Mouse (Mus musculus): ENCODE results near the gene Zfp69.

The Zfp69 gene

GRCm38 (mm10) chr4:120886811-120887210, 64.7 kb downstream of the Zfp69 start:
- DNase-seq (ENCODE audit: low read depth, low spot score): no peak

GRCm38 (mm10) chr4:120886131-120886530, 65.4 kb downstream of the Zfp69 start:
- DNase-seq (ENCODE audit: low read depth, low spot score): no peak

GRCm38 (mm10) chr4:120885208-120886120, 66.0 kb downstream of the Zfp69 start:
- no peak for DNase-seq (ENCODE audit: low read depth, low spot score)

DNA sequence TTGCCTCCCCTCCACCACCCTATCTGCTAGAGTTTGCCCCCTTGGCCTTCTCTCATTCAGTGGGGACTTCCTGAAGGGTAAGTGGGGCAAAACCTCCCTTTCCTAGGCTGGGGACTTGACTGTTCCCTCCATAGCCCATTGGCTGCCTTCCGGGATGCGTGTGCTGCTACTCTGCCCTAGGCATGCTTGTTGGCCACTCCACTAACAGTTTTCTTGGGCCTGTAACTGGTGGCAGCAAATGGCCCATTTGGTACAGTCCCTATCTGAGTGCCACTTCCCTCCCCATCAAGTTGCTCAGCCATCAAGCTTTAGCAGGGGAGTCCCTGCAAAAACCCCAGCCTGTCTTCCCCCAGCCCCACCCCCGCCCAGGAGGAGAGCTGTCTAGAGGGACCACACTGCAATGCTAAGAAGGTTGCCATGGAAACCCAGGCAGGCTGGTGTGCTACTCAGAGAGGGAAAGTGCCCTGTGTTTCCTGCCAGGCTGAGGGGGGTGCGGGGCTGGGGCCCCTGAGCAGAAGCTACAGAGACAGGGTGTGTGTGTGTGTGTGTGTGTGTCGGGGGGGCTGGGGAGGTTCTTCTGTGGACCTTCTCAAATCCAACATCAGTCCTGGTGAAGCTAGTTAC, 69.4 kb downstream of the Zfp69 start:
- DNase-seq (ENCODE audit: low read depth, low spot score): peak; percentile 72

DNA sequence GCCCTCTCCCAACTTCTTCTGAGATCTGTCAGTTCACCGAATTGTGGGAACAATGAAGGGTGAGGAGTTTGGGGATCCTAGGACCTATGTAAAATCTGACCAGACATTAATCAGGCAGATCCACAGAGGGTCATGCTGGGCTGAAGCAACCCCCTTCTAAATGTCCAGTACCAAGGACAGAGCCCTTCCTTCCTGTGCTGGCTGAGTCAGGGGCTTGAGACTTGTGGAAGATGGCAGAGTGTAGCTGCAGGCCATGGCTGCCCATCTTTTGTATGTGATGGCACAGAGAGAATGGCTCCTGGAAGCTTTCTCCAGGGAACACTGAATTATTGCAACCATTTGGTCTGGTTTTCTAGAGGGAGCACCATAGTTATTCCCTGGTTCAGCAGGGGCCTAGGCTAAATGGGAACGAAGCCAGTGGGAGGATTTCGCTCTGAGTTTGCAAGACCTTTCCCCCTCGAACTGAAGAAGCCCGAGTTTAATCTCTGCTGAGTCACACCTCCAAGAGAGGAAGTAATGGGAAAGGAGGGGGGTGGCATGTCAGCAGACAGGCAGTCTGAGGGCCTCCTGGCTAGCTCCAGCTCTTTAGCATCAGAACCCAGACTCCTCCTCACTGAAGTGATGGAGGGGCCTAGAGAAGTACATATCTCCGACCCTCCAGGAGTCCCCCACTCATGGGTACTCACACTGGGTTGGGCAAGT, 70.6 kb downstream of the Zfp69 start:
- DNase-seq (ENCODE audit: low read depth, low spot score): no peak
